Mouse (Mus musculus): ENCODE measurements around the gene Pbx2. TPM values are rescaled to one million over a fixed set of nuclear protein-coding genes. Genes with fewer than 3 reads are reported as not detected.
"Not testable (repeated sequence)": the region's sequence is repeated elsewhere in the genome, so short reads cannot be mapped to it uniquely, and the experiment has no call there.

Pbx2 gene
- polyA plus RNA-seq (2011; ENCODE audit: insufficient read length, low read depth, missing spikeins) = 38.2 and 43.9 TPM in 2 replicates

DNA sequence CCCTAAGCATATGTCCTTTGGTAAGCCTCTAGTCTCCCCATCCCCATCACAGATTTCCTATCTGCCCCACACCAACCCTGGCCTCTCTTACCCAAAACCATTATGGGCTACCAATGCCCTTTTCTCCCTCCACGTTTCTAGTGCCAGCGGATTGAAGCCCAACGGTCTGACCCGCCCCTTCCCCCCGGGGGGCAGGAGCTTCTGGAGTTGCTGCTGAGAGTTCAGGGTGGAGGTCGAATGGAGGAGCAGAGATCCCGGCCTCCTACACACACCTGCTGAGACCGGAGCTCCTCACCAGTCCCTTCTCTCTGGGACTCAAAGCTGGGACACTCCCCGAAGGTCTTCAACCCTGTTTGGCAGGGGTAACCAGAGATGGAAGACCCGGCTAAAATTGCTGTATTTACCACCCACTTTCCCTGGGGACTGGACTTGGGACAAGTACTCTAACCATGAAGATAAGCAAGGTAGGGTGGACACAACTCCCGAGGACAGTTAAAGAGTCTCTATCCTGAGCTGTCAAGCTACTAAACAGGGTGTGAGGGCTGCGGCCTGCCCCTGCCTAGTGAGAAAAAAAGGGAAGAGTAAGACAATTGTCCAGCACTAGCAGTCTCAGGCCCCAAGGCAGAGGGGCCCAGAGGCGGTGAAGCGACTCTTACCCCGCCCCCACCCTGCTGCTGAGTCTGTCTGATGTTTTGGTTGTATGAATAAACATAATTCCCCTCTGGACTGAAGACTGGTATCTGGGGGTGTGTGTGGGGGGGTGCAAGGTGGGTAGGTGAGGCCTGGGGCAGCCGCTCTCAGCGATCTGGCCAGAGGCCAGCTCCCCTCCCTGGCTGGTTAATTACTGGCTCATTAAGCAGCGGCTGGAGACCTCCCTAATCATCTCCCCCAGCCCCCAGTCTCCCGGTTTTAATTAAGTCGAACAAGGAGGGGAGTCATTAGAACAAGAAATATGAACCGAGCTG lies at the start of gene Pbx2:
Pbx2 (plus strand) TSS at position 238 of the 965 bp plus-strand sequence.
- TF ChIP-seq CTCF (IDR thresholded peaks at IDR 0.05; ENCODE audit: borderline replicate concordance, insufficient read depth, low read length) (no peak), POLR2A (IDR thresholded peaks at IDR 0.05; ENCODE audit: low read depth, low read length) (no peak)
- Histone ChIP-seq H3K27ac (ENCODE audit: insufficient read depth, low read length) (peak within 1 kb of the TSS; percentile 74), H3K4me3 (ENCODE audit: insufficient read depth, low read length) (peak within 1 kb of the TSS; percentile 69), H3K4me1 (ENCODE audit: control insufficient read depth, insufficient read depth, low read length) (peaks cover 3% of the 10 kb centered on the region; the same call in 1 of the 2 replicates)

DNA sequence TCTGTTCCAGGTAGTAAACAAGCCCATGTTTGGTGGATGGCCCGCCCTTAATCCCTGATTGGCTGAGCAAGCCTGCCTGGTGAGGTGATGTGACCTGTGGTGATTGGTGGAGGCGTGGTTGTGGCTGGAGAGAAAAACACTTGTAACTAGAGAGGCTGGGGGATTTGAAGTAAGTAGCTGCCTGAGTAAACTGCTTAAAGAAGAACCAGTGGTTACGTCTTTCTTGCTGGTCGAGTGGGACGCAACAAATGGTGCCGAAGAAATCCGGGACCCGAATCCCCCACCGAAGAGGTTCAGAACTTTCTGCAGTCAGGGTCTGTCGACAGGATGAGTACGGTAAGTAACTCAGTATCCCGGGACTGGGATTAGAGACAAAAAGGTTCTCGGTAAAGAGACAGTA lies 47.5 kb upstream of the Pbx2 start:
- not testable (repeated sequence) for H3K4me1 ChIP-seq (ENCODE audit: control insufficient read depth, insufficient read depth, low read length); H3K4me3 ChIP-seq (ENCODE audit: insufficient read depth, low read length); H3K27ac ChIP-seq (ENCODE audit: insufficient read depth, low read length)

DNA sequence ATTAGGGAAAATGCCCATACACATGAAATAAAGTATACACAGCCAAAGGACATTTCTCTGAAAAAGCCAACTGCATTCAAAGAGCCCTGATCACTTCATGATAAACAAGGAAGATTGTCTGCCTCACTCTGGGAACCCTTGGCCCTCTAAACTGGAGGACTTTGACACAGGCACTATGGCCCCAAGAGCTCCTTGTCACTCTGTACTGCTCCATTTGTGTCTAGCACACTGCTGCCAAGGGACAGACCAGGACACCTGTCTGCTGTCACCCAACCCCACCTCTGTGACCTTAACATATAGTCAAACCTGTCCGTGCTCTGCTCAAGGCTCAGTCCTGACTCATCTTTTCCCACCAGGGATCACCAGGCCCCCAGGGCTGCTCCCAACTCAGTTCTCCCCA lies 44.3 kb upstream of the Pbx2 start:
- Histone ChIP-seq H3K4me1 (ENCODE audit: control insufficient read depth, insufficient read depth, low read length) (no peaks in the 10 kb centered on the region), H3K4me3 (ENCODE audit: insufficient read depth, low read length) (no peak overlapping the region), H3K27ac (ENCODE audit: insufficient read depth, low read length) (no peak overlapping the region)
- TF ChIP-seq CTCF (IDR thresholded peaks at IDR 0.05; ENCODE audit: borderline replicate concordance, insufficient read depth, low read length) (no peak), POLR2A (IDR thresholded peaks at IDR 0.05; ENCODE audit: low read depth, low read length) (no peak)

- Histone ChIP-seq H3K27ac (ENCODE audit: insufficient read depth, low read length) (no peak overlapping the region), H3K4me1 (ENCODE audit: control insufficient read depth, insufficient read depth, low read length) (no peaks in the 10 kb centered on the region), H3K4me3 (ENCODE audit: insufficient read depth, low read length) (no peak overlapping the region)
- TF ChIP-seq CTCF (IDR thresholded peaks at IDR 0.05; ENCODE audit: borderline replicate concordance, insufficient read depth, low read length) (no peak), POLR2A (IDR thresholded peaks at IDR 0.05; ENCODE audit: low read depth, low read length) (no peak)
Measured at GRCm38 (mm10) chr17:34547601-34548000, 43.5 kb upstream of the Pbx2 start.

DNA sequence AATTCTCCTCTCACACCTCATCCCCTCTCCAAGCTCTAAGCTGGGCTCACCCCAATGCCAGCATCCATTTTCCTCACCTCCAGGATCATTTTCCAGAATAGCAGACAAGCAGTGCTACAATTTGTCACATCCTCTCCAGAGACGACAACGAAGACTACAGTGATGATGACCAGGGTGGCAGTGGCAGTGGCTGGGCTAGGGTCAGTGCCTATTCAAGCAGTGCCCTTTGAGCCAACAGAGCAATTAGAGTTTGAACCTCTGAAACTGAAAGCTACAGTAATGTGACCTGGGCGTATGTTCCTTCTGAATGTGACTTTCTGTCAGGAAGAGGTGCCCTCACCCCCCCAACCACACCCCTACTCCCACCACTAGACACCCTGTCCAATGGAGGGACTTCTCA lies 41.9 kb upstream of the Pbx2 start:
- Histone ChIP-seq H3K4me1 (ENCODE audit: control insufficient read depth, insufficient read depth, low read length) (no peaks in the 10 kb centered on the region), H3K27ac (ENCODE audit: insufficient read depth, low read length) (no peak overlapping the region), H3K4me3 (ENCODE audit: insufficient read depth, low read length) (no peak overlapping the region)
- TF ChIP-seq POLR2A (IDR thresholded peaks at IDR 0.05; ENCODE audit: low read depth, low read length) (no peak), CTCF (IDR thresholded peaks at IDR 0.05; ENCODE audit: borderline replicate concordance, insufficient read depth, low read length) (no peak)

GRCm38 (mm10) chr17:34549843-34550242 lies 41.2 kb upstream of the Pbx2 start:
- Histone ChIP-seq H3K4me3 (ENCODE audit: insufficient read depth, low read length) (no peak overlapping the region), H3K4me1 (ENCODE audit: control insufficient read depth, insufficient read depth, low read length) (no peaks in the 10 kb centered on the region), H3K27ac (ENCODE audit: insufficient read depth, low read length) (no peak overlapping the region)
- TF ChIP-seq CTCF (IDR thresholded peaks at IDR 0.05; ENCODE audit: borderline replicate concordance, insufficient read depth, low read length) = no peak
- TF ChIP-seq POLR2A (IDR thresholded peaks at IDR 0.05; ENCODE audit: low read depth, low read length) = no peak

GRCm38 (mm10) chr17:34555483-34555882 lies 35.6 kb upstream of the Pbx2 start:
- Histone ChIP-seq H3K4me1 (ENCODE audit: control insufficient read depth, insufficient read depth, low read length) (no peaks in the 10 kb centered on the region), H3K27ac (ENCODE audit: insufficient read depth, low read length) (no peak overlapping the region), H3K4me3 (ENCODE audit: insufficient read depth, low read length) (no peak overlapping the region)
- TF ChIP-seq POLR2A (IDR thresholded peaks at IDR 0.05; ENCODE audit: low read depth, low read length) = no peak
- TF ChIP-seq CTCF (IDR thresholded peaks at IDR 0.05; ENCODE audit: borderline replicate concordance, insufficient read depth, low read length) = peak; percentile 73; the same call in 1 of the 2 replicates

GRCm38 (mm10) chr17:34556406-34556805 lies 34.7 kb upstream of the Pbx2 start:
- Histone ChIP-seq H3K4me1 (ENCODE audit: control insufficient read depth, insufficient read depth, low read length) (no peaks in the 10 kb centered on the region), H3K4me3 (ENCODE audit: insufficient read depth, low read length) (no peak overlapping the region), H3K27ac (ENCODE audit: insufficient read depth, low read length) (no peak overlapping the region)
- TF ChIP-seq CTCF (IDR thresholded peaks at IDR 0.05; ENCODE audit: borderline replicate concordance, insufficient read depth, low read length) (no peak), POLR2A (IDR thresholded peaks at IDR 0.05; ENCODE audit: low read depth, low read length) (no peak)

GRCm38 (mm10) chr17:34557411-34557810 lies 33.7 kb upstream of the Pbx2 start:
- H3K4me3 ChIP-seq (ENCODE audit: insufficient read depth, low read length) = no peak overlapping the region
- H3K27ac ChIP-seq (ENCODE audit: insufficient read depth, low read length) = no peak overlapping the region
- no peak for TF ChIP-seq CTCF (IDR thresholded peaks at IDR 0.05; ENCODE audit: borderline replicate concordance, insufficient read depth, low read length)
- TF ChIP-seq POLR2A (IDR thresholded peaks at IDR 0.05; ENCODE audit: low read depth, low read length) = no peak
- no peaks in the 10 kb centered on the region for H3K4me1 ChIP-seq (ENCODE audit: control insufficient read depth, insufficient read depth, low read length)

GRCm38 (mm10) chr17:34559116-34559515 lies 31.9 kb upstream of the Pbx2 start:
- TF ChIP-seq CTCF (IDR thresholded peaks at IDR 0.05; ENCODE audit: borderline replicate concordance, insufficient read depth, low read length) (no peak), POLR2A (IDR thresholded peaks at IDR 0.05; ENCODE audit: low read depth, low read length) (no peak)
- Histone ChIP-seq H3K4me3 (ENCODE audit: insufficient read depth, low read length) (no peak overlapping the region), H3K27ac (ENCODE audit: insufficient read depth, low read length) (no peak overlapping the region), H3K4me1 (ENCODE audit: control insufficient read depth, insufficient read depth, low read length) (0 out of 2 replicates have a peak, but pooled peaks cover under 1% of the 10 kb centered on the region)

All from embryonic fibroblast, embryonic 13.5 days (primary cell).